Mouse (Mus musculus) thymus, postnatal 14 days (tissue): Measurements from ENCODE around the gene Camk2n2.

Experiments used
- DNase-seq: peaks from one replicate; pipeline ENCODE4 v3.0.0; 2021

Camk2n2 gene

GRCm38 (mm10) chr16:20610501-20611356 lies 10.4 kb downstream of the Camk2n2 start:
- peak; percentile 75 for DNase-seq

GRCm38 (mm10) chr16:20604705-20605104 lies 16.4 kb downstream of the Camk2n2 start:
- DNase-seq = no peak

DNA sequence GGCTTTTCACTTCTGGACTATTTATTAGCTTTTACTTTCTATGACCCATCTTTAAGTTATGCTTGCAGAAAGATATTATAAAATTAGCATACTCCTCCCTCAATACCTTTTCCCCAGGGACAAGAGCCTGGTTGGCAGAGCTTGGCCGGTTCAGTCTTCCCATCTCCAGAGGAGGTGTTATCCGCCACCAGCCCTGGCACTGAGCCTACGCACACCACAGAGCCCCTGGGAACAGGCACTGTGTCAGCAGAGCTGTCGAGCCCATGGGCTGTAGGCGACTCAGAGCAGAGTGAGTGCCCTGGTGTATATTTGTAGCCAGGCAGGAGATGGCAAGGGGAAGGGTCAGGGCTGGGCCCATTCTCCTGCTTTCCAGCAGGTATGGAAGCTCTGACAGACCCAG lies 20.6 kb downstream of the Camk2n2 start:
- no peak for DNase-seq

- DNase-seq = no peak
Observed at GRCm38 (mm10) chr16:20596687-20597441, 24.2 kb downstream of the Camk2n2 start.

DNA sequence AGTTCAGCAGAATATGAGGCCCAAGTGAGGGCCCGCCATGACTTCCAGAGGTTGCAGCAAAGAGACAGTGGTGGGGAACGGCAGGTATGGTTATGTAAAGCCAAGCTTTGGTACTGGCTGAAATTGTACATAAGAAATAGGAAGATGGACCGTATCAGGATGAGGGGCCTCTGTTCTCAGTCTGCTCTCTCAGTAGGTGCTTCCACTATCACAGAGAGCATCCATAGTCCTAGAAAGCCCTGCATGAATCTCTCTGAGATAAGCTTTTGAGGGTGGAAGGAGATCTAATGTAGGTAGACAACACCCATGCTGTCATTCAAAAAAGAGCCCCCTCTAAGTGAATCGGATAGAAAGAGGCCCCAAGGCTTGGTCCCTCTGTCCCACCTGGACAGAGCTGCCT lies 25.4 kb downstream of the Camk2n2 start:
- DNase-seq = no peak

- DNase-seq = no peak
Observed at GRCm38 (mm10) chr16:20595060-20595673, 25.9 kb downstream of the Camk2n2 start.

GRCm38 (mm10) chr16:20591076-20591705 lies 29.9 kb downstream of the Camk2n2 start:
- DNase-seq = no peak

- DNase-seq = no peak
Observed at GRCm38 (mm10) chr16:20590680-20591038, 30.4 kb downstream of the Camk2n2 start.

DNA sequence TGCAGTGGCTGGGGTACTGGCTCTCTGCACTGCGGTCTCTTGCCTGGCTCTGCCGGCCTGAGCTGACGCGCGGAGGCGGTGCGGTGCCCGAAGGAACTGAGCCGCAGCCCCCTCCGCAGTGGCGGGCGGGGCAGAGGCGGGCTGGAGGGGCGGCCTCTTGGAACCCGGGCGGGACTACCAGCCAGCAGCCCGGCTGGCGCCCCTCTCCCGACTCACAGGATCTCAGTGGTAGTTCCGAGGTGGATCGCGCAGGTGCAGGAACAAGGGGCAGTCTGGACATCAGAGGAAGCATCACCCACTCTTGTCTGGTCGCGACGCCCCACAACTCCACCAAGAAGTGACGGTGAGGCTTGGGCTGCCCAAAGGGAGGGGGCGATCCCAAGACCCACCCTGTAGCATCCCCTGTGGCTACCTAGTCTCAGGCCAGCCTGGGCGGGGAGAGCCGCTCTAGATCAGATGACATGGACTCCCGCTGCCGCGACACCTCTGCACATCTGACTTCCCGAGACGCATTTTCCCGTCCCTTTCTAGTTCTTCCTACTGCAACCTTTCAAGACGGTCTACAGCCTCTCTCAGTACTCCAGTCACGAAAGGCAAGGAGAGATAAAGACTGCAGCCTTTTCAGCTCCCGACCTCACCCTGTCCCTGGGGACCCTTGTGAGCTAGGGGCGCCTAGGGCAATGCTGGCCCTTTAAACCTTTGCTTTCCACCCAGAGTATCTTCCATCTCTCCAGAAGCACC lies 31.0 kb downstream of the Camk2n2 start:
- no peak for DNase-seq

DNA sequence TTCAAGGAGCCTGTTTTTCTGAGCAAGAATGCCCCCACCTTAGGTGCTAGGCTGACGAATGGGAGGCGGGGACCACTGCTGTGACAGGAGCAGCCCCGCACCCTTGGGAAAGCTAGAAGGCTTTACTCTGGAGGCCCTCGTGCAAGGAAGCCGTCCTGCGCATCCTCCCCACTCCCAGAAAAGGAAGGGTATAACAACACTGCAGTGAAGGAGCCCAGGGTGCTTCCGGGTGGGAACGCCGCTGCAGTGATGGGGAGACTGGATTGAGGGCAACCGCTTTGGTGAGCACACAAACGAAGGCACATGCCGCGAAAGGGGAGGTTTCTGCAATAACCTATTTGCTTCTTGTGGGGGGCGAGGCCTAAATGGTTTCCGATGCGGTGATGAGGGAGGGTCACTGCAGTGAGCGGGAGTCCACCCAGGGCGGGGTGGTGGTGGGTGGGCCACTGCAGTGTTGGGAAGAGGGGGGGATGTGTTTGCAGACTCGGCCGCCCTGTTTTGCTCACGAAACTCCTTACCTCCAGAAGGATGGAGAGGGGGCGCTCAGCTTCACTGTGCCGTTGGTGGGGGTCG lies 31.6 kb downstream of the Camk2n2 start, which contains the start of gene Vwa5b2:
TSS of gene Vwa5b2 (plus strand) at position 106 of the 573 bp plus-strand sequence.
- no peak for DNase-seq
